Mouse (Mus musculus): Measurements from ENCODE around the gene Hoxd1.
A peak's percentile ranks its signal among the peaks of the same experiment; 100 is the strongest.

Gene Hoxd1

GRCm38 (mm10) chr2:74749337-74750121, 13.3 kb upstream of the Hoxd1 start:
- DNase-seq = peak; percentile 58 to 72

- DNase-seq = no peak
These were observed 12.0 kb upstream of the Hoxd1 start for GRCm38 (mm10) chr2:74750731-74751250.

GRCm38 (mm10) chr2:74751861-74752260, 10.9 kb upstream of the Hoxd1 start:
- DNase-seq = no peak

- peak in 1 of 2 experiments; percentile 29 for DNase-seq
These were observed 10.2 kb upstream of the Hoxd1 start for GRCm38 (mm10) chr2:74752431-74753174.

GRCm38 (mm10) chr2:74753175-74753523, 9.6 kb upstream of the Hoxd1 start:
- DNase-seq = no peak

- DNase-seq = no peak
These were observed 9.1 kb upstream of the Hoxd1 start for GRCm38 (mm10) chr2:74753711-74754110.

GRCm38 (mm10) chr2:74760146-74760545, 2.6 kb upstream of the Hoxd1 start:
- no peak for DNase-seq

GRCm38 (mm10) chr2:74761941-74762340, 839 bp upstream of the Hoxd1 start:
- no peak for DNase-seq

- DNase-seq = peak in 1 of 2 experiments; percentile 14
These were observed 510 bp downstream of the Hoxd1 start for GRCm38 (mm10) chr2:74763245-74763735.

GRCm38 (mm10) chr2:74763976-74764375, 1.2 kb downstream of the Hoxd1 start:
- DNase-seq = no peak

- no peak for DNase-seq
These were observed 11.6 kb downstream of the Hoxd1 start for GRCm38 (mm10) chr2:74774359-74774758.

GRCm38 (mm10) chr2:74777536-74778275, 14.9 kb downstream of the Hoxd1 start:
- no peak for DNase-seq

- DNase-seq = no peak
These were observed 18.6 kb downstream of the Hoxd1 start for GRCm38 (mm10) chr2:74781386-74781785.

- no peak for DNase-seq
These were observed 32.8 kb downstream of the Hoxd1 start for GRCm38 (mm10) chr2:74795531-74795930.

- no peak for DNase-seq
These were observed 45.7 kb downstream of the Hoxd1 start for GRCm38 (mm10) chr2:74808431-74808830.

Measured in kidney, postnatal 36 days (tissue).